Mouse (Mus musculus): ENCODE measurements around the gene Gng2.

GRCm38 (mm10) chr14:19992873-19993569 lies 15.6 kb upstream of the Gng2 start:
- TF ChIP-seq CTCF (IDR thresholded peaks at IDR 0.05; ENCODE audit: control insufficient read depth, insufficient read depth, insufficient read length) = no peak
- no peak for TF ChIP-seq MAX (IDR thresholded peaks at IDR 0.05)
- no peak for TF ChIP-seq FOSL1 (IDR thresholded peaks at IDR 0.05; ENCODE audit: insufficient read depth, low read length, poor library complexity, severe bottlenecking)
- TF ChIP-seq USF1 (IDR thresholded peaks at IDR 0.05; ENCODE audit: low read depth) = no peak
